Mouse (Mus musculus) left cerebral cortex, postnatal 4 days (tissue): Measurements from ENCODE around the gene Hist1h4f. TPM values are rescaled to one million over a fixed set of nuclear protein-coding genes. Genes with fewer than 3 reads are reported as not detected.
"Not testable (repeated sequence)": the region's sequence is repeated elsewhere in the genome, so short reads cannot be mapped to it uniquely, and the experiment has no call there.

Source experiments
- DNase-seq: peaks from one replicate; pipeline ENCODE4 v3.0.0-alpha.2; 2022
- intact Hi-C: fragments of 180-260 bp; cut with DNase I; formaldehyde crosslinking; loops from one replicate; pipeline ENCODE4 v1.15.1; 2025
- total RNA-seq, 2 experiments: library from RNA; stranded (reverse); gene quantifications; 2 replicates each; pipeline ENCODE4 v1.2.3; 2021

Hist1h4f gene
- total RNA-seq = 100 to 1,000 TPM; 224 to 235 TPM

GRCm38 (mm10) chr13:23551146-23551834, at the start of gene Hist1h4f:
Gene Hist1h4f (minus strand): TSS chr13:23551648.
- intact Hi-C loops = not testable (repeated sequence)
- peak; percentile 90 for DNase-seq

DNA sequence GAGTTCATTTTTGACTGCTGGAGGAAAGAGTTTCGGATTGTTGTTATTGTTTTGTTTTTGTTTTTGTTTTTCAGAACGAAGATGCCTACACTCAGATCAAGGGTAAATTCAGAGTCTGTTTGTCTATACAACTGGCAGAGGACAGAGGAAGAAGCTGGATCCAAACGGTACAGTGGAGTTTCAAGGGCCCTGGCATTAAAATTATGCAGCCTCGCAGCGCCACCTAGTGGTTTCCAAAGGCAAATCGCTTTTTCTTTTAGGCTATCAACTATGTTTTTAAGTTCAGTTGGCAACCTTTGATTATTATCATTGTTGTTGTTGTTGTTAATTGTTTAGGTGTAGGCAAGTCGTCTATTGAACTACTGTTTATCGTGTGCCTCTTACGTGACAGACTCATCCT, 46.5 kb upstream of the Hist1h4f start:
- DNase-seq = peak; percentile 80
- intact Hi-C loops = no loop called here

- intact Hi-C loops = no loop called here
- no peak for DNase-seq
Observed at GRCm38 (mm10) chr13:23595622-23596372, 44.3 kb upstream of the Hist1h4f start.

- no peak for DNase-seq
- intact Hi-C loops = no loop called here
Observed at GRCm38 (mm10) chr13:23595185-23595584, 43.7 kb upstream of the Hist1h4f start.

- DNase-seq = no peak
- intact Hi-C loops = no loop called here
Observed at GRCm38 (mm10) chr13:23593051-23593770, 41.8 kb upstream of the Hist1h4f start.

GRCm38 (mm10) chr13:23592614-23593013, 41.2 kb upstream of the Hist1h4f start:
- intact Hi-C loops = no loop called here
- DNase-seq = peak; percentile 64

- DNase-seq, intact Hi-C loops: not testable (repeated sequence)
Observed at GRCm38 (mm10) chr13:23591886-23592285, 40.4 kb upstream of the Hist1h4f start.

DNA sequence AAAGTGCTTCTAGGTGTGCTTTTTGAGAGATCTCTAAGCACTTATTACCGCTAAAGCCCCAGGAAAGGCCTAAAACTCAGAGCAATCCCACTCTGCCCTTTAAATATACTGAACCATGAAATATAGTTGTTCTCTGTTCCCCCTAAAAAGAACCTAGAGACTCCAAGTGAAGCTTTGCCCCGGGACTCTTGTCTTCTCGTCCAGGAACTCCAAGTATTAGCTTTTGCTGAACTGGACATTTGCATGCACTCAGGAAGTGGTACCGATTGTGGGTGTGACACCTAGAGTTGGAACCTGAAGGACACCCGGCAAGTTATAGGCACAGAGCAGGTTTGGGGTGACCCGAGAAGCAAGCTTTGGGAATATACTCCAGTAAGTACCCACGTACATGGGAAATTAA, 39.8 kb upstream of the Hist1h4f start:
- intact Hi-C loops = no loop called here
- no peak for DNase-seq

DNA sequence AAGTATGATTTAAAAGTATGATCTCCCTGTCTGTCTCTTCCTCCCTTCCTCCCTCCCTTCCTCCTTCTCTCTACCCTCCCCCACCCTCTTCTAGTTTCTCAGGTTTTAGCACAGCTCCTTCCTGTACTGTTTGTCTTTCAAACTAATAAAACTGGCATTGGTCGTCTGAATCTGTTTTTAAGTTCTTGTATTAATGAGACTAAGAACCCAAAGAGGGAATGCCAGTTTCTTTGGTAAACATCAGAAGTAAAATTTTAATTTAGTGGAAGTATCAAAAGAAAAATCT, 35.4 kb upstream of the Hist1h4f start:
- intact Hi-C loops = no loop called here

DNA sequence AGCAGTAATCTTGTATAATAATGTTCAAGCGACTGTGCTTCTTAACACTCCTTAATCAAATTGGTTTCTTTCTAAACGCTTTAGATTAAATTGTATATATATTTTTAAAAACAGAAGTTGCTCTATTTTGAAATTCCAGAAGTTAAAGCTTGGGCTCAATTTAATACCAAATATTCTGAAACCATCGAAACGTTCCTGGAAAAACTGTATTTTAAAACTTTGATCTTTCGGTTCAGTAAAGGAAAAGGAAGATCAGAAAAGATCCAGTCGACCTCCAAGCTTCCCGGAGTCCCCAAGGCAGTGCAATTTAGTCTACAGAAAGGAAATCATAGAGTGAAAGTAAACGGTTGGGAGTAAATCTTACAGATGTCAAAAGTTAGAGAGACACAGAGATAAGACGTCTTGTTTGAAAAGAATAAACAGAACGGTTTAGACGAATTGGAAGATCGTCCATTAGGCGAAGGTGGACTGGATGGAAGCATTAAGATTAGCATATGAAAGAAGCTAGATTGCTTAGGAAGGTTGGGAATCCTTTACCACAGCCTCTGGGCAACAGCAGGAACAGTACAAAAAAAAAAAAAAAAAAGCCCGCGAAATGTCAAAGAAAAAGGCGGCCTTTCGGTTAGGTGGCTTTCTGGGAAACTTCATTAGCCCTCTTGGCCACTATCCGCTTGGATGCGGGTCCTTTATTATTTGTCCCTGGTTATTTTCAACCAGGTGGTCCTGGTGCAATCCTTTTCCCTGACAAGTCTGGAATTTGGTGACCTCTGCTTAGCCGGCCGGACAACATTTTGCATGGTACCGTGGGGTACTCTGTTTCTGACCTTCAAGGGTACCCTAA, 34.9 kb upstream of the Hist1h4f start:
- intact Hi-C loops = no loop called here
- DNase-seq = no peak

More for the DNA sequence above, 35.4 kb upstream of the Hist1h4f start:
- no peak for DNase-seq

DNA sequence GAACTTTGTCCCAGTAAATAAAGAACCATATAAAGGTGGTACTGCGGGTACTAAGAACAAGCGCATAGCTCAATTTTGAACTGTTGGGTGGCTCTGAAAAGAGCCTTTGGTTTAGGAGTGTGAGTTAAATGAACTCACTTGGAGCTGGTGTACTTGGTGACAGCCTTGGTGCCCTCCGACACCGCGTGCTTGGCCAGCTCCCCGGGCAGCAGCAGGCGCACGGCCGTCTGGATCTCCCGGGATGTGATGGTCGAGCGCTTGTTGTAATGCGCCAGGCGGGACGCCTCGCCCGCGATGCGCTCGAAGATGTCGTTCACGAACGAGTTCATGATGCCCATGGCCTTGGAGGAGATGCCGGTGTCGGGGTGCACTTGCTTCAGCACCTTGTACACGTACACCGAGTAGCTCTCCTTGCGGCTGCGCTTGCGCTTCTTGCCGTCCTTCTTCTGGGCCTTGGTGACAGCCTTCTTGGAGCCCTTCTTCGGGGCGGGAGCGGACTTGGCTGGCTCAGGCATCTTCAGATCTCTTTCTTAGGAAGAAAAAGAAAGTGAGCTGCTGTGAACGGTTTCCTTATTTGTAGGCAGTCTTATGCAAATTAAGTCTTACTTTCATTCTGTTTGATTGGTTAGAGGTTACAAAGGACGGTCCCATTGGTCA, 34.1 kb upstream of the Hist1h4f start:
- intact Hi-C loops = not testable (repeated sequence)

DNA sequence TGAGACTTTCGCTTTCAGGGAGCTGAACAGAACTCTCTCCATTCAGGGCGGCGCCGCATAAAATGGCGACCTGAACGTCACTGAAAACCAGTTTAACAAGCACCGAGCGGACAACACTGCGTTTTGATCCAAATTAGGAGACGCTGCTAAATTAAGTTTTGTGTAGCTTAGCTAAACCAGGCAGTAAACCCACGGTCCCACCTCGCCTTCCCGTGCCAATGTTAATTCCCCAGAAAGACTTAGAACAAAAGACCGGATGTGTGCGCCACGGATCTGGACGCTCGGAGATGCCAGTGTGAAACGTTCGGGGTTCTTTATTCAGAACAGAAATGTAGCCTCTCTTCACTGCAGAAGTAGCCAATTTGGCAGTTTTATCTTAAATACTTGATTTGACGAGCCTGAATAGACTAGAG, 33.6 kb upstream of the Hist1h4f start:
- DNase-seq = peak; percentile 64
- intact Hi-C loops = no loop called here

More for the DNA sequence above, 34.1 kb upstream of the Hist1h4f start:
- DNase-seq = peak; percentile 62

DNA sequence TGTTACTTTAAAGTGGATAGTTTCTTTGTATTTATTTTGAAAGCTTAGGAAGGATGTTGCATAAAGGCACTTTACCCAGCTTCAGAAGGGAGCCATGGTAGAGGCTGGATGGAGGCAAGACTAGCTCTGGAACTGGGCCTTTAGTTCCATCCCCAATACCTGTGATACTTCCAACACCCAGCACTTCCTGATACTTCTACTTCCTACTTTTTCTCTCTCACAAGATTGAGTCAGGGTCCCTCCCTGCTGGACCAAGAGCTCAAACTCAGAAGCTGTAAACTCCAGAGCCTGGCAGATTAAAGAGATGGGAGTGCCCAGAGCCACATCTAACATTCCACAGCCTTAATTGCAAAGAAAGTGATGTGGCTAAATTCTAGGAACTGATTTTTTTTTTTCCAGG, 32.9 kb upstream of the Hist1h4f start:
- intact Hi-C loops = loop anchor here (5.0 kb wide), 1 partner anchor 103 kb away; no protein-coding TSS in a partner anchor
- no peak for DNase-seq

- intact Hi-C loops = loop anchor here (5.0 kb wide), 1 partner anchor 104 kb away; no protein-coding TSS in a partner anchor
- no peak for DNase-seq
Observed at GRCm38 (mm10) chr13:23583387-23584068, 32.1 kb upstream of the Hist1h4f start.

DNA sequence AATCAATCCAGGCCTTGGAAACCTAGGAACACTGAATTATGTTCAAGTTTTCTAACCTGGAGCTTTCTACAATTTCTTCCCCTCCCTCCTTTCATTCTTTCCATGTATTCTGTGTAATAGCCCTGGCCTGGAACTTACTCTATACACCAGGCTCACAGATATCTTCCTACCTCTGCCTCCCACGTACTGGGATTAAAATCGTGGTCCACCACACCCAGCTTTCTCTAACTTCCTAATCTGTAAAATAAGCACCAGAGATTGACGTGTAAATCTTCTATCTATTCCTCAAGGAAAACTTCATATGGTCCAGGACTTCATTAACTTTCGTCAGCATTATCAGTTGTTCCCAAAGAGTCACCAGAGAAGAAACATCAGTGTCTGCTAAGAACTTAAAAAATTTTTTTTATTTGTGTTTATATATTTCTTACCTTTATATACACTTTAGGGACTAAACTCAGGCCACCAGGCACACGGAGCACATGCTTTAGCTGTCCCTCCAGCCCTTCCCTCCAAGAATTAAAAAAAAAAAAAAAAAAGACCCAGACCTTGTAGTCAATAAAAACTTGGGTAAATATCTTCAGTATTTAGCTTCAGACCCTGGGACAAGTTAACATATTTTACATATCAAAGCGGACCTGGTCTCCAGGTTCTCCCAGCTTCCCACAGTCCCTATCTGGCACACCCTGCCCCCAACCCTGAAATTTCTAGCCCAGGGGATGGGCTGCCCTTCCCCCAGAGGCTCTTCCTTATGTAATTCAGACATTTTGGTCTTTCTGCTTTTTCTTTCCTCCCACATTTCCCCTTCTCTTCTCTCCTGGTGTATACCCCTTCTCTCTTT, 31.0 kb upstream of the Hist1h4f start:
- intact Hi-C loops = loop anchor here (5.0 kb wide), 1 partner anchor 105 kb away; no protein-coding TSS in a partner anchor
- DNase-seq = no peak

DNA sequence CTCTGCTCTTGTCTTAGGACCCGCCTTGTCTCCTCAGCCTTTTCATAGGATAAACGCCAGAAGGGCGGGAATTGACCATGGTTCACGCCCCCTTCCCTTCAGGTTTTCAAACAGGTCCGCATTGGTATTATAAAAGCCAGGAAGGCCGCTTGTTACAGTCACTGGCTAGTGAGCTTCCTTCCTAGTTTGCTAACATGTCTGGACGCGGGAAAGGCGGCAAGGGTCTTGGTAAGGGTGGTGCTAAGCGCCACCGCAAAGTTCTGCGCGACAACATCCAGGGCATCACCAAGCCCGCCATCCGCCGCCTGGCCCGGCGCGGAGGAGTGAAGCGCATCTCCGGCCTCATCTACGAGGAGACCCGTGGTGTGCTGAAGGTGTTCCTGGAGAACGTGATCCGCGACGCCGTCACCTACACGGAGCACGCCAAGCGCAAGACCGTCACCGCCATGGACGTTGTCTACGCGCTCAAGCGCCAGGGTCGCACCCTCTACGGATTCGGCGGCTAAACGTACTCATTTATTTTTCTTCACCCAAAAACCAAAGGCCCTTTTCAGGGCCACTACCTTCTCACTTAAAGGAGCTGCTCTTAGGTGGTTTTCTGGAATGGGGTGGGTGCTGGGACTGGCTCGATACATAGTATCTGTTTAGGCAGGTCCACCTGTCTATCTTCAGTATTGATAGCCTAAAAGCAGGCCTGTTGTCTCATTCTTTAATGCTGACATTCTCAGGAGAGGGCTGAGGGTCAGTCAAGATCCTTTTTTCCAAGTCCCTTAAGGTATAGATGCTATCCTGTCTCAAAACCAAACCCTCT, 30.2 kb upstream of the Hist1h4f start, which contains the start of gene Hist1h4d:
TSS of gene Hist1h4d (plus strand) at position 191 of the 811 bp plus-strand sequence.
- peak; percentile 93 for DNase-seq
- intact Hi-C loops = loop anchor here (5.0 kb wide), 1 partner anchor 106 kb away; no protein-coding TSS in a partner anchor

- intact Hi-C loops = no loop called here
- no peak for DNase-seq
Observed at GRCm38 (mm10) chr13:23577835-23578234, 26.4 kb upstream of the Hist1h4f start.
